Mouse (Mus musculus) forebrain, embryonic 15.5 days (tissue): ENCODE measurements at regions not wholly inside any gene's neighbourhood (a gene's known extent, or its start where the extent isn't known, plus 50 kb on each side); places are given as distances from the start of the nearest gene placed in this dataset.

ENCODE experiments used
- ATAC-seq: fragments of 200-750 bp; cut with Nextera tagmentation; replicated peaks from 2 replicates; pipeline ENCODE4 v1.8.0; 2017; ENCODE audit warnings: mild to moderate bottlenecking, moderate TSS enrichment, moderate library complexity
- H3K27ac ChIP-seq: fragments of 300-500 bp; sonication (generic); replicated peaks from 2 replicates; pipeline ENCODE4 v1.5.1; 2015; ENCODE audit warnings: mild to moderate bottlenecking, inconsistent platforms
- H3K27me3 ChIP-seq: fragments of 300-500 bp; sonication (generic); 2 replicates; pipeline ENCODE4 v1.6.1; 2015; ENCODE audit warnings: inconsistent platforms
- H3K36me3 ChIP-seq: fragments of 300-500 bp; sonication (generic); 2 replicates; pipeline ENCODE4 v1.6.1; 2015; ENCODE audit warnings: mild to moderate bottlenecking, inconsistent platforms
- H3K4me1 ChIP-seq: fragments of 300-500 bp; sonication (generic); 2 replicates; pipeline ENCODE4 v1.6.1; 2015; ENCODE audit warnings: inconsistent platforms
- H3K4me2 ChIP-seq: fragments of 300-500 bp; sonication (generic); replicated peaks from 2 replicates; pipeline ENCODE4 v1.6.1; 2015; ENCODE audit warnings: mild to moderate bottlenecking, inconsistent platforms
- H3K4me3 ChIP-seq: fragments of 300-500 bp; sonication (generic); 2 replicates; pipeline ENCODE4 v1.5.1; 2015; ENCODE audit warnings: mild to moderate bottlenecking, inconsistent platforms
- H3K9ac ChIP-seq: fragments of 300-500 bp; sonication (generic); replicated peaks from 2 replicates; pipeline ENCODE4 v1.6.1; 2015; ENCODE audit warnings: mild to moderate bottlenecking, inconsistent platforms
- H3K9me3 ChIP-seq: fragments of 300-500 bp; sonication (generic); 2 replicates; pipeline ENCODE4 v1.6.1; 2016; ENCODE audit warnings: inconsistent platforms
- WGBS: fragments of 180-500 bp; shearing (Covaris S2); methylation state at CpG from one replicate; pipeline ENCODE4 v1.1.7; 2015; ENCODE audit warnings: mixed read lengths; 5-methylcytosine and 5-hydroxymethylcytosine counted together

DNA sequence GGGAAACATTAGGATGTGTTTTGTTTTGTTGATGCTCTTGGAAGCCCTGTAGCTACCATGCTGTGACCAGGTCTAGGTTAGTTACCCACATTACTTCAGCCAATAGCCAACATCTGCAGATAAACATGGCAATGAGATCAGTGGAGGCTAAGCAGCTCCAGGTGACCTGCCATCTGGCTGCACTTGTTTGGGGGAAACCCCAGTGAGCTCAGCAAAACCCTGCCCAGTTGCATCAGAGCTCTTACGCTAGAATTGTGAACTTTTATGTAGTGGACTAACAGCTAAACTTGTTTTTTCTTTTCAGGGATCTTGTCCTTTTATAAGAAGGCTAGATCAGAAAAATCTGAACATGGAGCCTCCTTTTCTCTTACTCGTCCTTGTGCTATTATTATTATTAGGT lies 211.8 kb upstream of the Atp5g3 start:
- 46% methylated on average over 2 of the region's 2 CpGs for WGBS
- ATAC-seq: no peak
- Histone ChIP-seq H3K27ac (no peak overlapping the region), H3K36me3 (no peaks in the 10 kb centered on the region), H3K9me3 (no peaks in the 10 kb centered on the region), H3K27me3 (peaks cover 3% of the 10 kb centered on the region; the same call in 1 of the 2 replicates), H3K4me3 (no peak overlapping the region), H3K4me1 (peaks cover 22% of the 10 kb centered on the region), H3K9ac (no peak overlapping the region), H3K4me2 (no peak overlapping the region)

DNA sequence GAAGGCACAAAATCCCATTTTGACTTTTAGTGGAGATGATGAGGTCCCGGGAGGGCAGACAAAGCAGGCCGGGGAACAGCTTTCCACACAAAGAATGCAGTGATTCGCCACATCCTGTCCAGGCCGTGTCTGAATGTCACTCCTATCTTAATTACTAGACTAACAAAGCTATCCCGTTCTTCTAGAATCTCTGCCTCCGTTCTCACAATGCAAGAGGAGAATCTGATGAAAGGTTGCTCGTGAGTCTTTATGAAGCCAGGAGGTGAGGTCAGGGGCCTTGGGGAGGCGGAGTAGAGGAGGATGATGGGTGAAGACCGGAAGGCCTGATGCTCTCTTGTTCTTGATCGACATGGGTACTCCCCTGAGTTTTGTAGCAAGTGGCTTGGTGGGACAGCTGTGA lies 208.9 kb upstream of the Atp5g3 start:
- Histone ChIP-seq H3K27ac (peak overlapping the region; percentile 73), H3K4me1 (peaks cover 21% of the 10 kb centered on the region), H3K4me3 (no peak overlapping the region), H3K9me3 (no peaks in the 10 kb centered on the region), H3K9ac (no peak overlapping the region), H3K27me3 (no peaks in the 10 kb centered on the region), H3K4me2 (no peak overlapping the region), H3K36me3 (no peaks in the 10 kb centered on the region)
- WGBS: 39% methylated on average over 10 of the region's 10 CpGs
- ATAC-seq: no peak

DNA sequence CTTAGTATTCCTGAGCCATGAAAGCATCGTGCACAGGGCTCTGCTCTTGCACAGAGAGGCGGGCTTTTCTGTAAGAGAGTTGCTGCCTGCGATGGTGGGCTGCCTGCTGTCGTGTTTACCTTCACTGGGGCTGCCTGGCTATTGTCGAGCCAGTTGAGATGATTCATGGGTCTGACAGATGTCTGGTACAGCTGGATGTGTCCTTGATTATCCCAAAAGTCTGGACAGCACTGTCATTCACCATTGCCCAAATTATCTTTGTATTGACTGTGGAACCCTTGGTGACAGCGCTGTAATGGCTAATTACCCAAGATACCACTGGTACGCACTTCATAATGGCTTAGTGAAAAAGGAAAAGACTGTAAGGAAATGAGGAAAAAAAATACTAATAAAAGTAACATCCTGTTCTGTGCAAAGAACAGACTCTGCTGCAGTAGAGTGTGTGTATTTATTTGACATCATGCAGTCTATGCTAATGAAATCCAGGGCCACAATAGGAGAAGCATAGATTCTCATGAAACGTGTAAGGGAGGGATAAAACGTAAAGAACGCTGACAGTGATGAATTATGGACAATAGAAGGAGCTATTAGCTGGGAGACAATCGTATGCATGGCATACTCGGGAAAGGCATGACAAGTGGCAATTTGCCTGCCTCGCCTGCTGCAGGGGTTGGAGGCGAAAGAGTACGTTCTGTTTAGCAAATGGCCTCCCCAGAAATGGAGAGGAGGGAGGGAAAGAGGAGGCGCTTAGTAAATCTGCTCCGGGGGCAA lies 208.2 kb upstream of the Atp5g3 start:
- no peaks in the 10 kb centered on the region for H3K36me3 ChIP-seq
- peaks cover 21% of the 10 kb centered on the region for H3K4me1 ChIP-seq
- H3K4me2 ChIP-seq: no peak overlapping the region
- ATAC-seq: peak; percentile 81
- H3K9ac ChIP-seq: no peak overlapping the region; the same call in 1 of the 2 replicates
- 35% methylated on average over 17 of the region's 17 CpGs for WGBS
- H3K27ac ChIP-seq: peak overlapping the region; percentile 73
- no peaks in the 10 kb centered on the region for H3K9me3 ChIP-seq
- no peaks in the 10 kb centered on the region for H3K27me3 ChIP-seq
- H3K4me3 ChIP-seq: no peak overlapping the region

- Histone ChIP-seq H3K4me1 (no peaks in the 10 kb centered on the region), H3K27ac (no peak overlapping the region), H3K4me2 (no peak overlapping the region), H3K9ac (no peak overlapping the region), H3K27me3 (no peaks in the 10 kb centered on the region), H3K9me3 (no peaks in the 10 kb centered on the region), H3K36me3 (no peaks in the 10 kb centered on the region), H3K4me3 (no peak overlapping the region)
- ATAC-seq: no peak
- WGBS: 86% methylated on average over 4 of the region's 4 CpGs
Observed at GRCm38 (mm10) chr2:74106472-74106871, 195.3 kb upstream of the Atp5g3 start.

GRCm38 (mm10) chr2:74099671-74100372 lies 188.7 kb upstream of the Atp5g3 start:
- no peaks in the 10 kb centered on the region for H3K27me3 ChIP-seq
- no peak overlapping the region for H3K4me3 ChIP-seq
- no peaks in the 10 kb centered on the region for H3K9me3 ChIP-seq
- H3K9ac ChIP-seq: no peak overlapping the region
- peaks cover 20% of the 10 kb centered on the region for H3K4me1 ChIP-seq
- 70% methylated on average over 9 of the region's 9 CpGs for WGBS
- H3K36me3 ChIP-seq: no peaks in the 10 kb centered on the region
- H3K27ac ChIP-seq: no peak overlapping the region
- no peak overlapping the region for H3K4me2 ChIP-seq
- ATAC-seq: no peak

DNA sequence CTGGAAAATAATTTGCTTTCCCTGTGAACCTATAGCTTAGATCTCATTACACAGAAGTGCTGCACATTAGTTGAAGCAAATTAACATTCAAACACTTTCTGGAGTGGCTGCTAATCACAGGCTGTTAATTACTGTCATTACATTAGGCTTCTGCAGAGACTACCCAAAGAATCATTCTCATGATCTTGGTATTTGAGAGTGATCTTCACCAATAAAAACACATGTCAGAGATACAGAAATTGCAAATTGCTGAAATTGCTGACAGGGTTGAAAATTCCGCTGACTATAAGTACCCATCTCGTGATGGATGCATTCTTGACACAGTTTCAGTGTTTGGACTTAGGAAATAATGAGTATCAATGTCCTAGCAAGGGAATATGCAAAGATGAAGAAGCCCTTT lies 185.7 kb upstream of the Atp5g3 start:
- peaks cover 20% of the 10 kb centered on the region for H3K4me1 ChIP-seq
- no peaks in the 10 kb centered on the region for H3K9me3 ChIP-seq
- no peak for ATAC-seq
- no peak overlapping the region for H3K27ac ChIP-seq
- 29% methylated on average over 2 of the region's 2 CpGs for WGBS
- H3K27me3 ChIP-seq: no peaks in the 10 kb centered on the region
- no peak overlapping the region for H3K4me2 ChIP-seq
- no peaks in the 10 kb centered on the region for H3K36me3 ChIP-seq
- no peak overlapping the region for H3K4me3 ChIP-seq
- no peak overlapping the region for H3K9ac ChIP-seq

- no peak overlapping the region for H3K4me3 ChIP-seq
- H3K27ac ChIP-seq: no peak overlapping the region
- no peak for ATAC-seq
- 95% methylated on average over 7 of the region's 7 CpGs for WGBS
- H3K4me2 ChIP-seq: no peak overlapping the region
- peaks cover 14% of the 10 kb centered on the region for H3K4me1 ChIP-seq
- H3K9me3 ChIP-seq: no peaks in the 10 kb centered on the region
- no peaks in the 10 kb centered on the region for H3K36me3 ChIP-seq
- no peak overlapping the region for H3K9ac ChIP-seq
- no peaks in the 10 kb centered on the region for H3K27me3 ChIP-seq
Observed at GRCm38 (mm10) chr2:74093494-74093893, 182.4 kb upstream of the Atp5g3 start.

- no peak overlapping the region for H3K27ac ChIP-seq
- no peak for ATAC-seq
- no peak overlapping the region for H3K4me2 ChIP-seq
- WGBS: 76% methylated on average over 3 of the region's 3 CpGs
- H3K4me3 ChIP-seq: no peak overlapping the region
- H3K36me3 ChIP-seq: no peaks in the 10 kb centered on the region
- H3K27me3 ChIP-seq: no peaks in the 10 kb centered on the region
- no peak overlapping the region for H3K9ac ChIP-seq
- no peaks in the 10 kb centered on the region for H3K9me3 ChIP-seq
- 0 out of 2 replicates have a peak, but pooled peaks cover 3% of the 10 kb centered on the region for H3K4me1 ChIP-seq
Observed at GRCm38 (mm10) chr2:74087375-74087774, 176.2 kb upstream of the Atp5g3 start.

- 0 out of 2 replicates have a peak, but pooled peaks cover 3% of the 10 kb centered on the region for H3K4me1 ChIP-seq
- H3K9ac ChIP-seq: no peak overlapping the region
- no peak for ATAC-seq
- no peaks in the 10 kb centered on the region for H3K9me3 ChIP-seq
- no peaks in the 10 kb centered on the region for H3K27me3 ChIP-seq
- no peak overlapping the region for H3K4me3 ChIP-seq
- no peak overlapping the region for H3K27ac ChIP-seq
- no peak overlapping the region for H3K4me2 ChIP-seq
- WGBS: 76% methylated on average over 6 of the region's 6 CpGs
- H3K36me3 ChIP-seq: no peaks in the 10 kb centered on the region
Observed at GRCm38 (mm10) chr2:74084971-74085370, 173.8 kb upstream of the Atp5g3 start.

- 0 out of 2 replicates have a peak, but pooled peaks cover 5% of the 10 kb centered on the region for H3K27me3 ChIP-seq
- H3K36me3 ChIP-seq: no peaks in the 10 kb centered on the region
- H3K4me2 ChIP-seq: no peak overlapping the region
- H3K4me1 ChIP-seq: 0 out of 2 replicates have a peak, but pooled peaks cover 6% of the 10 kb centered on the region
- ATAC-seq: no peak
- WGBS: 72% methylated on average over 4 of the region's 4 CpGs
- H3K9me3 ChIP-seq: no peaks in the 10 kb centered on the region
- no peak overlapping the region for H3K27ac ChIP-seq
- no peak overlapping the region for H3K9ac ChIP-seq
- H3K4me3 ChIP-seq: no peak overlapping the region
Observed at GRCm38 (mm10) chr2:74076774-74077173, 165.6 kb upstream of the Atp5g3 start.

DNA sequence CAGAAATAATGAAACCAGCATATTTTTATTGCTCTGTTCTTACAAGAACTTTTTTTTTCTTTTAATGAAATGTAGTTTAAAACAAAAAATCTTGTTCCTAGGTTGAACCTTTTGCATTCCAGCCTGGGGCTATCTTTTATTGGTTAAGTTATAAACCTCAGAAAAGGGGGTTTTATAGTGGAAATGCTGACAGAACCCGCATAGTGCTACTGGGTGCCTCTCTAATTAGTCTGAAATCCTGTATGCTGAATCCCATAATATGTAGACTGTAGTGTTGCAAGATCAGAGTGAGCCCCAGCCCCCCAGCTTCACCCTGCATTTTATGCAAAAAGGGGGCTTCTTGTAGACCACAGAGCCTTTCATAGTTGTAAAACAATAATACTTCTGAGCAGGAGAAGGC lies 164.4 kb upstream of the Atp5g3 start:
- no peak for ATAC-seq
- no peaks in the 10 kb centered on the region for H3K9me3 ChIP-seq
- 57% methylated on average over 1 of the region's 1 CpGs for whole genome bisulfite sequencing

GRCm38 (mm10) chr2:74073396-74073795 lies 162.3 kb upstream of the Atp5g3 start:
- WGBS: 82% methylated on average over 1 of the region's 1 CpGs
- no peak overlapping the region for H3K27ac ChIP-seq
- H3K9me3 ChIP-seq: no peaks in the 10 kb centered on the region
- H3K9ac ChIP-seq: no peak overlapping the region
- H3K36me3 ChIP-seq: no peaks in the 10 kb centered on the region
- 0 out of 2 replicates have a peak, but pooled peaks cover 6% of the 10 kb centered on the region for H3K4me1 ChIP-seq
- H3K4me2 ChIP-seq: no peak overlapping the region
- 0 out of 2 replicates have a peak, but pooled peaks cover 10% of the 10 kb centered on the region for H3K27me3 ChIP-seq
- ATAC-seq: no peak
- H3K4me3 ChIP-seq: no peak overlapping the region

More for the DNA sequence above, 164.4 kb upstream of the Atp5g3 start:
- 0 out of 2 replicates have a peak, but pooled peaks cover 7% of the 10 kb centered on the region for H3K27me3 ChIP-seq
- H3K4me2 ChIP-seq: no peak overlapping the region
- H3K4me3 ChIP-seq: no peak overlapping the region
- H3K9ac ChIP-seq: no peak overlapping the region
- H3K27ac ChIP-seq: no peak overlapping the region
- 0 out of 2 replicates have a peak, but pooled peaks cover 6% of the 10 kb centered on the region for H3K4me1 ChIP-seq
- no peaks in the 10 kb centered on the region for H3K36me3 ChIP-seq
